Mouse (Mus musculus): ENCODE measurements around the gene Mis18bp1. TPM values are rescaled to one million over a fixed set of nuclear protein-coding genes. Genes with fewer than 3 reads are reported as not detected.

The Mis18bp1 gene
- polyA plus RNA-seq, 1 experiment from 2014 or later = 80.3 TPM

Other genes starting within 250 kb of the Mis18bp1 start
- gene Klhl28, start 207.1 kb downstream of the Mis18bp1 start, polyA plus RNA-seq (2014; fragmentation: Nextera tagmentation; extraction: Ambion mirVana) = 10.8 and 11.6 TPM in 2 replicates
- 27.3 and 28.1 TPM in 2 replicates for gene Togaram1, start 206.8 kb downstream of the Mis18bp1 start, polyA plus RNA-seq (2014; fragmentation: Nextera tagmentation; extraction: Ambion mirVana)
- gene Prpf39, start 136.3 kb downstream of the Mis18bp1 start, polyA plus RNA-seq (2014; fragmentation: Nextera tagmentation; extraction: Ambion mirVana) = 74.4 and 79.0 TPM in 2 replicates
- 627 and 648 TPM in 2 replicates for gene Fkbp3, start 98.6 kb downstream of the Mis18bp1 start, polyA plus RNA-seq (2014; fragmentation: Nextera tagmentation; extraction: Ambion mirVana)
- 18.0 and 18.6 TPM in 2 replicates for gene Fancm, start 97.0 kb downstream of the Mis18bp1 start, polyA plus RNA-seq (2014; fragmentation: Nextera tagmentation; extraction: Ambion mirVana)
- not detected in 2 replicates for gene Wdr20rt, start 52.9 kb upstream of the Mis18bp1 start, polyA plus RNA-seq (2014; fragmentation: Nextera tagmentation; extraction: Ambion mirVana)